Mouse (Mus musculus) right cerebral cortex, postnatal 14 days (tissue): Measurements from ENCODE around the gene Eya4.
A peak's percentile ranks its signal among the peaks of the same experiment; 100 is the strongest.

Experiments
- DNase-seq: peaks from one replicate; pipeline ENCODE4 v3.0.0; 2022

Gene Eya4

DNA sequence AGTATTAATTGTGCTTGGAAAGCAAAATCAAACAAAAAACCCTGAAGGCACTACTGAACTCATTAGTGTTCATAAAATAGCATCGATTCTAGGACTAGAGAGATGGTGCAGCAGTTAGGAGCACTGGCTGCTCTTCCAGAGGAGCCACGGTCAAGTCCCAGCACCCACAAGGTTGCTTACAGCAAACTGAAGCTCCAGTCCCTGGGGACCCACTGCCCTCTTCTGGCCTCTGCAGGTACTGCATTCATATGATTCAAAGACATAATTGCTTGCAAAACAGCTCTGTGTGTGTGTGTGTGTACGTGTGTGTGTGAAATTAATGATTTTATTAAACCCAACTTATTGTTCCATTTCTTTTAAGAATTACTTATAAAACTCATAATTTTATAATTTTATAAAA lies 200.2 kb downstream of the Eya4 start:
- no peak for DNase-seq

DNA sequence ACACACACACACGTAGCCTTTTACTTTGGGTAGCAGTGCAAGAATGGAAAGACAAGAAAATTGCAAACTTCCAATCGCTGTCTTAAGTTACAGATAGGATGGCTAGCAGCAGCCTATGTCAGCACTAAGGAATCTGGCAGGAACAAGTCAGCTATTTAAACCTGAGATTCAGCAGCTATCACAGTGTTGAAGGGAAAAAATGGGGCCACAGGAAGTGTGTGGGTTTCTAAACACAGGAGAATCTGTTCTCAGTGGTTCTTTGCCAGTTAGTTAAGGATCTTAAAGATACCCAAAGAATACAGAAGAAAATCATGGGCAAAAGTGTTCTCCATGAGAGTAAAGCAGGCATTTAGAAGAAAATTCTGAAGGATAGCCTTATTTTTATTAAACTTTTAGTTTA lies 206.0 kb downstream of the Eya4 start:
- DNase-seq = no peak

DNA sequence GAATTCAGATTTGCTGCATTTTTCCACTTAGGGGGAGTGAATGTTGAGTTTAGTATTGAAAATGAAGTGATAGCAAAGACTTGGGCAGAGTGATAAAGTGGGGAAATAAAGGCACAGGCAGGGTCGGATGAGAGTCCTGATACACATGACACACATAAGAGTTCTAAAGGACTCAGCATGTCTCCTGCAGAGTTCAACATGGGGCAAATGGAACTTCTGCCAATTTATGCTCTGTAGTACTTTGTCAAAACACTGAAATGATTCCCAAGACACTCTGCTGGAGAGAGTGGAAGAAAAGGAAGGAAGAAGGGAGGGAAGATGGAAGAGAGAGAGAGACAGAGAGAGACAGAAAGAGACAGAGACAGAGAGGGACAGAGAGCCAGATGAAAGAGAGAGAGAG lies 222.6 kb downstream of the Eya4 start:
- DNase-seq = no peak

DNA sequence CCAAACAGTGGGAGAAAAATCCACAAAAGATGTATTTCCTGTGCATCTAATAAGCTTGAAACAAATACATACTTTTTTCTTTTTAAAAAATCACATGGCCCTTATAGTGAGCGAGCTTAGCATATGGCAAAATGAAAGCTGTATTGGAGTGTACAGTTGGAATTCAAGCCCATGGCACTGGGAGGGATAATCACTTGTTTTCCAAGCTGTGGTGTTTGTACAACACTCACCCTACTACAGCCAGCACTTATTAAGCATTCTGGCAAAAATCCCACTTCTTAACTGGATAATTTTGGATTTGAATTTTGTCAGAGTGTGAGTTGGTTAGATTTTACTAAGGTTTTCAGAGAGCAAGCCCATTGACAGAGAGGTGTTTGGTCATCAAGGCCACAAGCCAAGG lies 223.4 kb downstream of the Eya4 start:
- no peak for DNase-seq

DNA sequence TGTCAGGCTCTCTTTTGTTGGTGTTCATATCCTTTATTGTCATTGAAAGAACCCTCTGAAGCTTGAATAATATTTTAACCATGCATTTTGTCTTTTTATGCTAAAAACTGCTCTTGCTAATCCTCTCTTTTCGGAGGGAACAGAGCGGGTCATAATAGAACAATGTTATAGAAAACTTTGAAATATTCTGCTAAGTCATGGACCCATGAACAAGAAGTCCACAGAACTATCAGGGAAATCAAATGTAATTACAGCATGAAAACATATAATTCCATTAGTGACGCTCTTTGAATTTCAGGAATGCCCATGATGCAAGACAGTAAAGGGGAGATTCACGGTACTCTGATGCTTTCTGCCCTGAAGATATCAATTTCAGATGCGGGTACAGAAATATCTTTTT lies 224.1 kb downstream of the Eya4 start:
- no peak for DNase-seq

DNA sequence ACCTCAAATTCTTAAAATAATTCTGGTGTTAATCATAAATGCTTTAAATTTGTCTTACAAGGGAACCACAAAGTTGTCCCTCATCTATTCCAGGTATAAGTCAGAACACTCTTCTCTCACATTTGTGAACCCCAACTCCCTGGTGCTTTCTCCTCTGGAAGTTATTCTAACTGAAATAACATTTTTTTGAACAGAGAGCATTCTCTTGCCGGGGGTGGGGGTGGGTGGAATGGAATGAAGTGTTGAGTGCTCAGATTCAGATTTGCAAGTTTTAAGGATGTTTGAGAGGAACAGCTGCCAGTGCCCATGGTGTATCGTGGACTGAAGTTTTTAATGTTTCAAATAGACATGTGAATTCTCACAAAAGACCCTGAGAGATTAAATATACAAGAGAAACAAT lies 230.1 kb downstream of the Eya4 start:
- no peak for DNase-seq

DNA sequence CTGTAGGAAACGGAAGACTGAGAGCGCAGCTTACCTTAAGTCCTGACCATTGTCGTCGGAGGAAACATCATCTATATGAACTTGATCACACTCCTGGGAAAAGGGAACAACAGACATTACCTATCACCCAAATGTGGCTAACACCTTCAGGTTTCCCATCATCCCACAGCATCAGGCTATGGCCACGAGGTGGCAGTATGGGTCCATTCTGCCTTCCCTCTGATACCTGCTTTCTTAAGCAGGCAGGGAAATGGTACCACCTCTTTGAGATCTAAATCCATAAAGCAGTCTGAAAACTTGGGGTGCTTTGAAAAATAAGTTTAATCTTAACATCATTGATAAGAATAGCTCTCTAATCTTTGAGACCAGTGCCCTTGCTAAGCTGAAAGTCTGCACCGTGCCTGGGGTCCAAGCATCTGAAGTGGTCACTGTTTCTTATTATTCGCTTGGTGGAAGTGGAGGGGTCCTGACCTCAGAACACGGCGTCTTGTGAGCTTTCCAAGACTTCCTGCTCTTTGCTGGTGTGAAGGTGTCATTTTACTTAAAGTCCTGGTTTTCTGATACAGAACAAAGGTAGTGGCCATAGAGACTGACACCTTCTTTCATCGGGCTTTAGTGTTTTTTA lies 233.7 kb downstream of the Eya4 start:
- DNase-seq = peak; percentile 83

DNA sequence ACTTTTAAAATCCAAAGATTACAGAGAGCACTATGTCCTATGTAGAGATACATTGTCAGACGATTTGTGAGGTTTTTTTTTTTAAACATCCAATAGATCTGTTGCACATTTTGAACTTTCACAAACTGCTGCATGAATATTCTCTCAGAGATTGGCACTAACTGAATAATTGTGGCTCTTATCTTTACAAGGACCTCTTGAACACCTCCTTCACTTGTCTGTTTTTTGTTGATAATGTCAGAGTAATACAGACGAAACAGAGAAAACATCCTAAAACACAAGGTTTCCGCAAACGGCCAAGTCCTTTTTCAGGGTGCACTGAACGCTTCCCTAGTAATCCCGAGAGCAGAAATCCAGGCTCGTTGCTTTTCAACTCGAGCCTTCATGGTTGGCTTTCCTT lies 234.5 kb downstream of the Eya4 start:
- no peak for DNase-seq

DNA sequence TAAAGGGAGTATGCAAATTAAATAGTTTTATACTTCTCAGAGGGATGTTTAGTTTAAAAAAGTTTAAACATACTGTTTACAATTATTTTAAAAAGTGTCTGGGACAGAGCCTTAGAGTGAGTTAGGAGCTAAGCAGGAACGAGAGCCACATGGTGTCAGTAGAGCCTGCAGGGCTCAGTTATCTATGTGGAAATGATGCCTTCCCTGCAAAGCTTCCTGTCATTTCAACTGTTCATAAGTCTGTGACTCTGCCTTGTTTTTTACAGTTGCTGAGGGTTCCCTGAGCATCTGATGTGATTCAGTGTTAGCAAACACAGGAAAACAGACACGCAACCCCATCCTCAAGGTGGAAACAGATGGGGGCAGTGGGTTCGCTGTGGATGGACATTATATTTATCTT lies 235.3 kb downstream of the Eya4 start:
- no peak for DNase-seq

DNA sequence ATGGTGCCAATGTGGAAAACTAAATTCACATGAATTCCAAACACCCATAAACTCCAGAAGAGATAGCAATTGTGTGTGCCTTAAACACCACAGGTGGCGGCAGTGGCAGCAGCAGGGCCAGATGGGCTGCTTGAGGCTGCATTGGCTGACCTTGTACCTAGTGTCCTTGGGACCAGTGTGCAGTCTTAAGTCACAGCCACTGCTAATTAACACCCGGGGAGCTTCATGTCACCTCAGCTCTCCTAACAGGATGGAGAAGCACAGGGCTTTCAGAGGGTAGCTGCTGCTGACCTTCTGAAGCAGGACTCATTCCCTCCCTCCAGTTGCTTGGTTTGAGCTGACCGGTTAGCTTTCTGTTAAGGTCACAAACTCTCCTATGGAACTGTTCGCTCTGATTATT lies 242.5 kb downstream of the Eya4 start:
- DNase-seq = no peak

DNA sequence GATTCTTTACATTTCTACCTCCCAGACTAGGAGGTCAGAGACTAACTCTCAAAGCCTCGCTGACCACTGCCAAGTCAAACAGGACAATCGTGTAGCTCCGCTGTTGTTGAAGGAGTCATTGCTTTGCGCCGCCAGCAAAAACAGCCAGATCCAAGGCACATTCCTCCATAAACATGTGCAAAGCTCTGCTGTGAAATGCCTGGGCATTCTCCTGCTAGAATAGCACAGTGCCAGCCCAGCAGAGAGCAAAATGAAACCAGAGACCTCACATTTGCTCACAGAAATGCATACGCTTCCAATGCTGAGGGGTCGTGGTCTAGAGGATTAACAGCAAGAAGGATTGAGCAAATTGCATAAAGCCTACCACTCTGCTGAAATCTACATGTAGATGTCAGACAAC lies 258.1 kb downstream of the Eya4 start:
- no peak for DNase-seq

DNA sequence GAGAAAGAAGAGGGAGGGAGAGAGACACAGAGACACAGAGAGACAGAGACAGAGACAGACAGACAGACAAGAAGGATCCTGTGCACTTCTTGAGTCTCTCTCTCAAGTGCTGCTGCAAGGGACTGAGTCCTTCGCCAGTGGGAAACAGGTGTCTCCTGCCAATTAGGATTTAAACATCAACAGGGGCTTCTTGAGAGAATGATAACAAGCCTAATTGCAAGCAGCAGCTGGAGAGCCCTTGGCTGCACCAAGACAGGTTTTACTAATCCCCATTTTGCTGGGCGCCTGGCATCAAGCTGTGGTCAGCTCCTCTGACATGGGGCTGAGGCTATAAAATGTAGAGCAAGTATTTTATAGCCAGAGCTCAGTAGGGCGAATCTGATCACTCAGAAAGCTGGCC lies 259.0 kb downstream of the Eya4 start:
- no peak for DNase-seq

DNA sequence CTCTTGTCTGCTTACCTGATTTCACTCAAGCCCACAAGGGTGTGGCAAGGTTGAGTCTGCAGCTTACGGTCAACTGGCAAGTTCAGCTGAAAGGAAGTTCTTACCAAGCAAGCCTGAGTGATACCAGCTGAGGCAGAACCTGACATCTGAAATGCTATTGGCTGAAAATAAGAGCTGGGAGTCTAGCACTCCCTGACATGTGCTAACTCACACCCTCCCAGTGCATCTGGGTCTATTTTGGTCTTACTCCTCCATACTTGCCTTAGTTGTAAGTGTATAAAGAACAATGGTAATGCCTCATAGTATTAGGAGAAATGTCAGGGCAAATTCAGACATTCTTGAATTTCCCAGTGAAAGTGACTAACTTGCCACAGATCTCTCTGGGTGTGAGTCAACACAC lies 260.3 kb downstream of the Eya4 start:
- no peak for DNase-seq

DNA sequence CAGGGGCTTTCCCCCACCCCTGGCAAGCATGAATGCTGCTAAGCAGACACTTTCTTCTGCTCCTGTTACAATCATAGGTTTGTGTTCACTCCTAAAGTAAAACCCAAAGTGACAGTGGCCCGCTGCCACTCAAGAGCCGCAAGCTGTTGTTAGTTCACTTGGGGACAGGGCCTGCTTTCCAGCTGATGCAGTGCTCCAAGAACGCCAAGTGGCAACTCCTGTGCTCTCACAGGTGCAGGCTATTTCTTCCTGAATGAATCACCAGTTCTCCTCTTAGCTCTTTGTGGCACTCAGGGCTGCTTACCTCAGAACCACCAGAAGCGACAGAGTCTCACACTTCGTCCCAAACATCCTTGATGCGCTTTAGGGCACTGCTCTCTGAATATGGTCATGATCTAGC lies 261.3 kb downstream of the Eya4 start:
- DNase-seq = no peak

DNA sequence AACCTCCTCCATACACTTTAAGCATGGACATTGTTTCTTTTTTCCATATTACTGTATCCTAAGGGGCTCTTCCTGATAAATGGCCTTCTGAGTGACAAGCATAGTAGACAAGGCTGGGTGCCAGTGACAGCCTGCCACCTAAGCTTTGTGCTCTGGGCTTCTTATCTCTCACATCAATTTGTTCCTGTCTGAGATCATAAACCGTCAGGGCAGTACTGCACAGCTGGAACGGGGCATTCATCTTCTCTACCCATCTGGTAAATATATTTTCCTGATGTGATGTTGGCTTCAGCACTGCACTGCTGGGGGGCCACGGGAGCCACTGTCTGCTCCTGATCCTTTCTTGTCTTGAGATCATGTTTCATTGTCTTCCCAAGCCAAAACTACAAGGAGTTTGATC lies 261.8 kb downstream of the Eya4 start:
- no peak for DNase-seq

DNA sequence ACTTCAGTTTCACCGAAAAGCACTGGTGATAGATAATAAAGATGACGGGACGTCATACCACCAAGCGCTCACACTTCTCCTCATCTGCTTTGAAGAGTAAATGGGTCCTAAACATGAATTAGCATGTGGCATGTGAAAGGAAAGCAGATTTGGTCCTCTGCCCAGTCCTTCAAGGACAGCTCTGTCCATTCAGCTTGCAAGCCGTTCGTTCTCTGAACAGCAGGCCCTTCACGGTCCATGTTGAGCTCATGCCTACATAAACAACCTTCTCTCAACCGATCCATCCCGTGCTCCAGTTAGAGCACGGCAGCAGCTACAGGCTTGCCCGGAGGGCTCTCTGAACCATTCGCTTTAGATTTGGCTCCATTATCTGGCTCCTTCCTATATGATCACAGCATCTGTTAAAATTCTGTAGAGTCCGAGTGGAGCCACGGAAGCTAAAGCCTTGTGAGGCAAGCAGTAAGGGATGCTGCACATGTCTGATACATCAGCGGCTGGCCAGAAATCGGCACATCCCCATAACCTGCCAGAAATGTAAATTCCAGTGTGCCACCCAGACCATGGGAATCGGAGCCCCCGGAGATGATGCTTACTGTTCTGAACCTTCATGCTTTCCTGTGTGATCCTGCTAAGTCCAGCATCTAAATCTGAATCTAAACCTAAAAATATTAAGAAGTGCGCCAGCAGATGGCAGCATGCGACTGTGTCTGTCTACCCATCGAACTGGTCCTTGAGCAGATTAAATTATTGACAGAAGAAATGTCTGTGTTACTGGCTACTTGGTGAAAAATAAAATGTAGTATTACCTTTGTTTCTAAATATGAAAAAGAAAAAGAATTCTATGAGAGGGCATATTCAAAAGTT lies 264.0 kb downstream of the Eya4 start:
- peak; percentile 82 for DNase-seq

DNA sequence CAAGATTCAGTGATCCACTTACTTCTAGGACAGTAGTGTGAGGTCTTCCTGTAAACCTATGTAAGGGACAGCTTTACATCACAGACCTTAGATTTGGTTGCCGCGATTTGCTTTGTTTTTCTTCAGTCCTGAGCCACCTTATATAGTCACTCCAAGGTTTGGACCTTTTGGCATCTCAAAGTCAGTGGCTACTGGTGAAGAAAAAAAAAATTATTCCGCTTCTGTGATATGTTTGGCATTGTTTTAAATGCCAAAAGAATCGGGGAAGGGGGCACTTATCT lies 269.1 kb downstream of the Eya4 start:
- DNase-seq = no peak

DNA sequence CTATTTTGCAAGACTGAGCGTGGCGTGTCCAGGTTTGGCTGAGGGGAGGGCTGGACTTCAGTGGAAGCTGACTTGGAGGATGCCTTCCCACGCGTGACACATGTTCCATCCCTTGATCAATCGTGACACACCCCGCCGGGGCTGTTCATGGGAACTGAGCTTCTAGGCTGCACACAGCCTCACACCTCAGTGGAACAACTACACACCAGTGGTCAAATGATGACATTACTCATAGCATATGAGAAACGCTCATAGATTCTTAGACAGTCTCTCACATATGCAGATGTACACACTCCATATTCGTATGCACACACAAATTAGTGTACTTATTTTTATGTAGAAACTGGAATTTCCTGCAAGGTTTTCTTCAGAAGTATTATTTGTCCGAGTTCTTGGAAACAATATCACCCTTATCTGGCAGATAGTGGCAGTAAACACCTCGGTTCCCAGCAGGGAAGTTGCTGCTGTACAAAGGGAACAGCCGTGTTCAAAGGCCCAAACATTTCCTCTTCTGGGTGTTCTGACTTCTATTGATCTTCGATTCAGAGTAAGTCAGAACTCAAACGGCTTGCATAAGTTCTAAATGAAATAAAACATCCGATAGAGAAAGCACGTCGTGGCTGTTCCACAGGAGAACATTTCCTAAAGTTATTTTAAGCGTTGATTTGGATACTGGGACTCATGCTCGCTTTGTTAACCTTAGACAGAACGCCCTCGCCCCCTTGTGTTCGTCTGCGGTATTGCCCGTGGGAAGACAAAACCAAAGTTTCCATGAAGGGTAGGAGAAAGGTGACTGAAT lies 269.6 kb downstream of the Eya4 start:
- peak; percentile 87 for DNase-seq

DNA sequence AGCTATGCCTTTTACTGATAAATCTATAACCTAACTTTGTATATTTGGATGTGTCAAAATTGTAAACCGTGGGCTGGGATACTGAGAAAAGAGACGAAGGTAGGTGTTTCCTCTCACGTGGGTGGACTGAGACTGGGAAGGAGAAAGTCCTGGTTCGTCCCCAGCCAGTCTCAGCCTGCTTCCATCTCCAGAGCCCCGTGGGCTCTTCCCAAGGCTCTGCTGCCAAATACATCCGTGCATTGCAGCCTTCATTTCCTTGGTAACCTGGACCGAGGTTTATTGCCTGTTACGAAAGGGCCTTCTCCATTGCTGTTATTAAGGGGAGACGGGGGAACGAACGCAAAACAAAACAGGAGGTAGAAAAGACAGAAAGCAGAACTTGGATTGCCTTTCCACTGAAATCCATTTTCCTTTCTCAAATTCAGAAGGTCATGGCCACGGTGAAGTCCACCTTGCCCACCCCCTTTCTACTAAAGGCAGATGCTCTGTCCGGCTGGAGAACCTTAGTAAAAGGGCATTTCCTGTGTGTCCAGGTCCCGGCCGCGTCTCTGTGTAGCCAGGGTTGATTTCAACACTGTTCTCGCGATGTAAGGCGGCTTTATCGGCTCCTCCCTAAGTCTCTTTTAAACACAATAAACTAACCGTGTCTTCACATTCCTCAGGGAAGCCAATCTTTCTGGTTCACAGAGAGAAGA lies 273.7 kb downstream of the Eya4 start:
- no peak for DNase-seq

DNA sequence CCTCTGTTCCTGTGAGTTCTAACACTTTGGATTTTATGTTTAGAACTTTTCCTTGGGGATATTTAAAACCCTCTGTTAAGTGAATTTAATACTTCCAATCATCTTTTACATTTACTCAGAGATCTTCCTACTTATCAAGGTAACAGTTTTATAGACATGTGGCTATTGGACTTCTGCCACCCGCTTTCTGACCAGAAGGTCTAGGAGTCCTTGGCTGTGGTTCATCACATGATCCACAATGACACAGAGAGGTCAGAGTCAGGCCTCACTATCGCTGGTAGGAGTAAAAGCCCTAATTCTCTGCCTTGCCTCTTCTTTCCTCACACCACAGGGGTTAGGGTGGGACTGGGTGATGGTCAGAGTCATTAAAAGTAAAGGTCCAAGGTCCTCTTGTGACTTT lies 277.2 kb downstream of the Eya4 start:
- no peak for DNase-seq

DNA sequence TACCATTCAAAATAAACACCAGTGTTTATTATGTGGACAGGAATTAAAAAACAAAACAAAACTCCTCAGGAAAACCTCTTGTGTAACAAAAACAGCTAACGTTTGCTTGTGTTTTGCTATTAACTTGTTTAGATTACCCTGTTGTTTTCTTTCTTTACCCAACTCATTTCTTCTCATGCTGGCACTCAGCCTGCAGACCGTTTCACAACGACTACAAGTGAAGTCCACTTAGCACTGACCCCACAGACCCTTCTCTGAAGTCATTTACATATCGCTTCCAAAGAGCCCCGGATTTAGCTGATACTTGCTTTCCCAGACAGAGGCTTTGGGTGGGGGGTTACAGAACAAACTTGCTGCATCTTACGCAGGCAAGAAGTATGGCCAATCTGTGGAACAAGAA lies 286.9 kb downstream of the Eya4 start:
- no peak for DNase-seq

DNA sequence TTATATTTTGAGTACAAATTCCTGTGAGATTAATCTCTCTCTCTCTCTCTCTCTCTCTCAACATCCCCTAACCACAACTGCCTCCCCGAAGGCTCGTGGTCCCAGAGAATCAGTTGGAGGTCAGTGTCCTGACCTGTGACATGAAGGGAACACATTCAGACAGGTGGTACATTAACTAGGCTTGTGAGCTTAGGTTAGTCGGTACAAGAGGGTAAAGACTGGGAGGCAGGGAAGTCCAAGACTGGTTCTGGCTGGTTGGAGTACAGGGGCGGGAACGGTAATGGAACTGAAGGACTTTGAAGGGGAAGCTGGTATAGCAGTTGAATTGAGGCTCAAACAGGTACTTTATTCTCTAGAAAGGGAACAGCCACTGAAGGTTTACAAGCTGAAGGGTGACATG lies 287.9 kb downstream of the Eya4 start:
- no peak for DNase-seq

DNA sequence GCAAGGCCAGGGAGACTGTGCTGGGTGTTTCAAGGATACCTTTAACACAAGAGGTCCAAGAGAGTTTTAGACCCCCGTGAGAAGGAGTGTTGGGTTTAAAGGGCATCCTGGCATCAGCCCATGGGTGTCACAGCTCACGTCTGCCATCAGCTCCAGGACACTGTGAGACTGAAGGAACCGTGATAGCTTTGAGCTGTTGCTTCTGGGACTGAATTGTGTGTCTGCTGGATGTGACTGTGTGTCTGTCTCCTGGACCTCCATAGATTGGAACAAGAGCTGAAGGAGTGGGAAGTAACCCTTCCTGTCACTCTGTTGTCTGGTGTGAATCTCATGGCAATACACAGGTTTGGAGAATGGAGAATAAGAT lies 289.9 kb downstream of the Eya4 start:
- DNase-seq = no peak
